ENCODE assay signal across 11 mouse cellular contexts in the genomic region with DNA sequence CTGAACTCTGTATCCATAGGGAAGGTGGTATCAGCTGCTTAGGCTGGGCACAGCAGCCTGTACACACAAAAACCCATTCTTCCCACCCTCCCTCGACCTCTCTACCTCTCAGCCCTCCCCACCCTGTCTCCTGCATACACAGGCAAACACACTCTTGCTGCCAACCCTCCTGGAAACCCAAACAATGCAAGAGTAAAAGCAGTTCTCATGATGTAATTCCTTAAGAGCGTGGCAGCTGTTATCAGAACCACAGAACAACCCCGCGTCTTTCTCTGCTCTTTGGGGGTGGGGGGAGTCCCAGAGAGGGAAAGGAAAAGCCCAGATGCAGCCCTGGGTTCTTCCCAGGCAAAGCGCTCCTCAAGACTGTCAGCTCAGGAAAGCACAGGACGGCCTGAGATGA. TPM values are rescaled to one million over a fixed set of nuclear protein-coding genes. Genes with fewer than 3 reads are reported as not detected.
DNase-seq lines count a peak whose midpoint lies in the region; ATAC-seq and TF ChIP-seq lines count a peak whose summit lies in the region.
"Had no signal": no experiment of that assay in that cellular context is flagged by ENCODE, and none has a peak within 500 bp of the region (broad histone marks: within the 10 kb centered on the region; RNA-seq: fewer than 3 reads in every experiment).

No protein-coding gene starts in this region.

- no peak for TF ChIP-seq EP300 in liver, postnatal 0 days (IDR thresholded peaks at IDR 0.05; ENCODE audit: low read depth)

- ATAC-seq in forebrain, embryonic 11.5 days (replicated peaks; ENCODE audit: low FRiP score): no peak
- peak; percentile 60 for ATAC-seq in forebrain, embryonic 14.5 days
- ATAC-seq in liver, postnatal 0 days: no peak
- ATAC-seq: Patski had no signal

- H3K27ac ChIP-seq in forebrain, embryonic 10.5 days: peak overlapping the region; percentile 69; the same call in 1 of the 2 replicates
- no peak overlapping the region for H3K27ac ChIP-seq in forebrain, embryonic 11.5 days (ENCODE audit: low read depth, low read length)
- peak overlapping the region; percentile 61; the same call in 1 of the 2 replicates for H3K27ac ChIP-seq in left cerebral cortex, adult 2 months
- H3K27ac ChIP-seq in forebrain, embryonic 14.5 days (ENCODE audit: low read depth, low read length): peak overlapping the region; percentile 65
- no peak overlapping the region for H3K27ac ChIP-seq in liver, postnatal 0 days (ENCODE audit: low read depth)

- H3K4me3 ChIP-seq in forebrain, embryonic 10.5 days: no peak overlapping the region
- no peak overlapping the region for H3K4me3 ChIP-seq in forebrain, embryonic 11.5 days (ENCODE audit: low read depth, low read length)
- H3K4me3 ChIP-seq in left cerebral cortex, adult 2 months: no peak overlapping the region
- no peak overlapping the region for H3K4me3 ChIP-seq in forebrain, embryonic 14.5 days (ENCODE audit: low read depth, low read length)
- no peak overlapping the region for H3K4me3 ChIP-seq in liver, postnatal 0 days (ENCODE audit: low read depth, low read length)

- intact Hi-C loops in left cerebral cortex, adult 2 months (cut with DNase I): loop anchor here (5.0 kb wide), 1 partner anchor 263 kb away; no protein-coding TSS in a partner anchor

- no peaks in the 10 kb centered on the region for H3K27me3 ChIP-seq in forebrain, embryonic 10.5 days (ENCODE audit: poor library complexity, severe bottlenecking)
- H3K27me3 ChIP-seq in forebrain, embryonic 11.5 days (ENCODE audit: control insufficient read depth, insufficient read depth, low read length): no peaks in the 10 kb centered on the region
- no peaks in the 10 kb centered on the region for H3K27me3 ChIP-seq in forebrain, embryonic 14.5 days (replicated peaks; ENCODE audit: control insufficient read depth, insufficient read depth, low read length)
- no peaks in the 10 kb centered on the region for H3K27me3 ChIP-seq in liver, postnatal 0 days (ENCODE audit: insufficient read depth, low read length)
- H3K27me3 ChIP-seq: Patski had no signal

- H3K4me1 ChIP-seq in forebrain, embryonic 10.5 days: peaks cover 33% of the 10 kb centered on the region
- 0 out of 2 replicates have a peak, but pooled peaks cover 3% of the 10 kb centered on the region for H3K4me1 ChIP-seq in forebrain, embryonic 11.5 days (replicated peaks; ENCODE audit: control insufficient read depth, insufficient read depth, low read length)
- peaks cover 27% of the 10 kb centered on the region for H3K4me1 ChIP-seq in forebrain, embryonic 14.5 days (ENCODE audit: control insufficient read depth, insufficient read depth, low read length)
- no peaks in the 10 kb centered on the region for H3K4me1 ChIP-seq in liver, postnatal 0 days (ENCODE audit: insufficient read depth)

- H3K9me3 ChIP-seq in forebrain, embryonic 10.5 days: no peaks in the 10 kb centered on the region
- H3K9me3 ChIP-seq in forebrain, embryonic 11.5 days (ENCODE audit: control insufficient read depth, low read length): no peaks in the 10 kb centered on the region
- H3K9me3 ChIP-seq in forebrain, embryonic 14.5 days (replicated peaks; ENCODE audit: control insufficient read depth, low read length): no peaks in the 10 kb centered on the region
- H3K9me3 ChIP-seq in liver, postnatal 0 days (ENCODE audit: low read length): no peaks in the 10 kb centered on the region

- H3K9ac ChIP-seq in forebrain, embryonic 11.5 days (ENCODE audit: low read length): no peak overlapping the region; the same call in 1 of the 2 replicates
- peak overlapping the region; percentile 6; the same call in 1 of the 2 replicates for H3K9ac ChIP-seq in forebrain, embryonic 14.5 days (ENCODE audit: low read length)
- no peak overlapping the region for H3K9ac ChIP-seq in liver, postnatal 0 days (replicated peaks)

- 80% methylated on average over 6 of the region's 6 CpGs for WGBS in forebrain, embryonic 10.5 days
- 71% methylated on average over 6 of the region's 6 CpGs for WGBS in forebrain, embryonic 11.5 days
- 22% methylated on average over 6 of the region's 6 CpGs for WGBS in forebrain, embryonic 14.5 days
- 58% methylated on average over 6 of the region's 6 CpGs for WGBS in liver, postnatal 0 days (ENCODE audit: insufficient replicate concordance)

- no peak overlapping the region for H3K4me2 ChIP-seq in forebrain, embryonic 11.5 days (ENCODE audit: low read depth, low read length, severe bottlenecking)
- H3K4me2 ChIP-seq in forebrain, embryonic 14.5 days (ENCODE audit: low read length): no peak overlapping the region
- no peak overlapping the region for H3K4me2 ChIP-seq in liver, postnatal 0 days (ENCODE audit: low read depth, low read length)

- H3K36me3 ChIP-seq in forebrain, embryonic 10.5 days (replicated peaks): no peaks in the 10 kb centered on the region
- no peaks in the 10 kb centered on the region for H3K36me3 ChIP-seq in forebrain, embryonic 11.5 days (ENCODE audit: control insufficient read depth, insufficient read depth, low read length)
- peaks cover 2% of the 10 kb centered on the region; the same call in 1 of the 2 replicates for H3K36me3 ChIP-seq in forebrain, embryonic 14.5 days (ENCODE audit: control insufficient read depth, insufficient read depth, low read length)
- H3K36me3 ChIP-seq in liver, postnatal 0 days (replicated peaks; ENCODE audit: insufficient read depth, low read length): no peaks in the 10 kb centered on the region

- TF ChIP-seq CTCF in left cerebral cortex, adult 2 months (IDR thresholded peaks at IDR 0.05): no peak
- TF ChIP-seq CTCF in liver, postnatal 0 days (IDR thresholded peaks at IDR 0.05; ENCODE audit: low read depth): no peak

- no peak for DNase-seq in forebrain, embryonic 10.5 days (ENCODE audit: extremely low spot score, low spot score)
- DNase-seq in forebrain, embryonic 11.5 days (ENCODE audit: low spot score): no peak
- no peak for DNase-seq in left cerebral cortex, adult 2 months (ENCODE audit: extremely low spot score in 1 of 2, low spot score in 2 of 2)
- no peak for DNase-seq in left cerebral cortex, adult 8-10 months (ENCODE audit: low spot score in 2 of 2)
- peak; percentile 74 for DNase-seq in forebrain, embryonic 14.5 days (ENCODE audit: low spot score)
- peak; percentile 34 for DNase-seq in lung, postnatal 36 days
- no peak for DNase-seq in liver, postnatal 0 days
- DNase-seq in gastrocnemius, adult 18-20 months (ENCODE audit: low spot score): no peak
- DNase-seq: adrenal gland, postnatal 36 days; kidney, postnatal 36 days had no signal

RNA-seq across cellular contexts. Expression of gene Ralgps1, which starts 25.8 kb away (rescaled TPM):
- polyA plus RNA-seq in forebrain, embryonic 10.5 days (2016; fragmentation: Nextera tagmentation; extraction: Ambion mirVana): 6.2 and 6.9 TPM in 2 replicates
- 17.7 and 19.5 TPM in 2 replicates for polyA plus RNA-seq in forebrain, embryonic 11.5 days (2014; fragmentation: Nextera tagmentation; extraction: Ambion mirVana)
- total RNA-seq in left cerebral cortex, adult 2 months (2021): 10 to 100 TPM; 62.8 to 70.2 TPM
- total RNA-seq in left cerebral cortex, adult 8-10 months (2022): 10 to 100 TPM; 59.8 to 68.0 (median 67.1) TPM
- polyA plus RNA-seq in forebrain, embryonic 14.5 days (2014; fragmentation: Nextera tagmentation; extraction: Ambion mirVana): 32.6 and 40.2 TPM in 2 replicates
- polyA plus RNA-seq in liver, postnatal 0 days (2015; fragmentation: Nextera tagmentation; extraction: Ambion mirVana): 0.51 and 0.83 TPM in 2 replicates
- total RNA-seq in gastrocnemius, adult 18-20 months (2021): 1 to 10 TPM; 2.0 to 3.3 TPM

Comparison
In these comparisons a context has a peak if more than half of its experiments do, and no peak if none do; other contexts are left out.
1. DNase-seq: peak in forebrain, embryonic 14.5 days (single experiment) and lung, postnatal 36 days (single experiment); none in forebrain, embryonic 10.5 days (single experiment), forebrain, embryonic 11.5 days (single experiment), left cerebral cortex, adult 2 months (0 of 2), left cerebral cortex, adult 8-10 months (0 of 2), liver, postnatal 0 days (single experiment) and gastrocnemius, adult 18-20 months (single experiment).
2. H3K27ac ChIP-seq: peak in forebrain, embryonic 10.5 days (single experiment), left cerebral cortex, adult 2 months (single experiment) and forebrain, embryonic 14.5 days (single experiment); none in forebrain, embryonic 11.5 days (single experiment) and liver, postnatal 0 days (single experiment).